Mouse (Mus musculus) heart, adult 2 months (tissue): Measurements from ENCODE around the gene Adamts15. TPM values are rescaled to one million over a fixed set of nuclear protein-coding genes. Genes with fewer than 3 reads are reported as not detected.

Experiments used
- DNase-seq, 2 experiments: peaks; one replicate each; pipeline ENCODE4 v3.0.0; 2021
- H3K27ac ChIP-seq: fragments of 200-600 bp; 2 replicates; pipeline ENCODE4 v1.8.1; 2022
- H3K27me3 ChIP-seq: fragments of 200-500 bp; 2 replicates; pipeline ENCODE4 v1.6.1; 2012; ENCODE audit warnings: mild to moderate bottlenecking, low read length, inconsistent platforms, mixed read lengths; ENCODE audit not compliant: control insufficient read depth, insufficient read depth
- H3K36me3 ChIP-seq: fragments of 200-500 bp; 2 replicates; pipeline ENCODE4 v1.6.1; 2012; ENCODE audit warnings: low read length, inconsistent platforms; ENCODE audit not compliant: control insufficient read depth, insufficient read depth
- H3K4me1 ChIP-seq: fragments of 200-500 bp; 2 replicates; pipeline ENCODE4 v1.6.1; 2011; ENCODE audit warnings: low read length; ENCODE audit not compliant: control insufficient read depth, insufficient read depth
- H3K4me3 ChIP-seq: fragments of 200-600 bp; 2 replicates; pipeline ENCODE4 v1.8.1; 2022
- H3K79me2 ChIP-seq: fragments of 200-500 bp; replicated peaks from 2 replicates; pipeline ENCODE4 v1.6.1; 2012; ENCODE audit warnings: mild to moderate bottlenecking, inconsistent platforms, low read length, moderate library complexity, mixed read lengths; ENCODE audit not compliant: control insufficient read depth, insufficient read depth
- H3K9ac ChIP-seq: fragments of 200-500 bp; 2 replicates; pipeline ENCODE4 v1.6.1; 2012; ENCODE audit warnings: low read depth, mild to moderate bottlenecking, control low read depth, inconsistent platforms, low read length, mixed read lengths
- CTCF ChIP-seq: fragments of 200-600 bp; IDR thresholded peaks from 2 replicates; pipeline ENCODE4 v1.8.1; 2022; ENCODE audit warnings: antibody characterized with exemption, mild to moderate bottlenecking, moderate library complexity
- EP300 ChIP-seq: fragments of 200-500 bp; IDR thresholded peaks from 2 replicates; pipeline ENCODE4 v1.6.1; 2011; ENCODE audit warnings: low read depth, low read length, control low read depth; ENCODE audit not compliant: insufficient read depth
- POLR2A ChIP-seq: fragments of 200-500 bp; IDR thresholded peaks from 2 replicates; pipeline ENCODE4 v1.6.1; 2011; ENCODE audit warnings: mild to moderate bottlenecking, low read depth, low read length, control low read depth; ENCODE audit not compliant: insufficient read depth
- WGBS: fragments of 180-500 bp; shearing (Covaris S2); methylation state at CpG from one replicate; pipeline ENCODE4 v1.1.7; 2018; 5-methylcytosine and 5-hydroxymethylcytosine counted together
- intact Hi-C: fragments of 180-260 bp; cut with DNase I; formaldehyde crosslinking; loops from one replicate; pipeline ENCODE4 v1.15.1; 2025
- polyA plus RNA-seq: library from polyadenylated mRNA; depleted of rRNA; stranded (reverse); fragments of >200 nt; gene quantifications from 2 replicates; pipeline ENCODE4 v1.2.3, GENCODE M21; 2012
- total RNA-seq, 2 experiments: library from RNA; stranded (reverse); gene quantifications; 2 replicates each; pipeline ENCODE4 v1.2.3; 2021

Gene Adamts15
- total and polyA plus RNA-seq, 3 experiments = 6.4 to 8.5 (median 7.6) TPM

GRCm38 (mm10) chr9:30906426-30906825, 15.8 kb downstream of the Adamts15 start:
- no peaks in the 10 kb centered on the region for H3K36me3 ChIP-seq
- no peak overlapping the region for H3K27ac ChIP-seq
- no peak overlapping the region for H3K4me3 ChIP-seq
- no peaks in the 10 kb centered on the region for H3K27me3 ChIP-seq
- 73% methylated on average over 4 of the region's 4 CpGs for WGBS
- no peak overlapping the region for H3K9ac ChIP-seq
- TF ChIP-seq POLR2A = no peak
- no peak for TF ChIP-seq CTCF
- TF ChIP-seq EP300 = no peak
- intact Hi-C loops = no loop called here
- DNase-seq = no peak
- H3K79me2 ChIP-seq = no peaks in the 10 kb centered on the region
- no peaks in the 10 kb centered on the region; the same call in 1 of the 2 replicates for H3K4me1 ChIP-seq

- DNase-seq = no peak
- Histone ChIP-seq H3K9ac (no peak overlapping the region), H3K27me3 (no peaks in the 10 kb centered on the region), H3K36me3 (no peaks in the 10 kb centered on the region), H3K79me2 (no peaks in the 10 kb centered on the region), H3K27ac (no peak overlapping the region), H3K4me1 (no peaks in the 10 kb centered on the region), H3K4me3 (no peak overlapping the region)
- intact Hi-C loops = no loop called here
- WGBS = 80% methylated on average over 10 of the region's 10 CpGs
- TF ChIP-seq CTCF = no peak
- TF ChIP-seq EP300 = no peak
- no peak for TF ChIP-seq POLR2A
Observed at GRCm38 (mm10) chr9:30905861-30906260, 16.4 kb downstream of the Adamts15 start.

GRCm38 (mm10) chr9:30903266-30903665, 19.0 kb downstream of the Adamts15 start:
- Histone ChIP-seq H3K36me3 (no peaks in the 10 kb centered on the region), H3K79me2 (no peaks in the 10 kb centered on the region), H3K4me3 (no peak overlapping the region), H3K27ac (no peak overlapping the region), H3K27me3 (no peaks in the 10 kb centered on the region), H3K4me1 (no peaks in the 10 kb centered on the region), H3K9ac (no peak overlapping the region)
- WGBS = 89% methylated on average over 5 of the region's 5 CpGs
- intact Hi-C loops = no loop called here
- TF ChIP-seq EP300 = no peak
- TF ChIP-seq POLR2A = no peak
- TF ChIP-seq CTCF = no peak
- no peak for DNase-seq

- TF ChIP-seq EP300 (no peak), POLR2A (no peak), CTCF (no peak)
- Histone ChIP-seq H3K79me2 (no peaks in the 10 kb centered on the region), H3K27ac (no peak overlapping the region), H3K9ac (no peak overlapping the region), H3K27me3 (no peaks in the 10 kb centered on the region), H3K36me3 (no peaks in the 10 kb centered on the region), H3K4me3 (no peak overlapping the region), H3K4me1 (no peaks in the 10 kb centered on the region)
- intact Hi-C loops = no loop called here
- no peak for DNase-seq
- WGBS = 94% methylated on average over 7 of the region's 7 CpGs
Observed at GRCm38 (mm10) chr9:30902641-30903040, 19.6 kb downstream of the Adamts15 start.

GRCm38 (mm10) chr9:30902152-30902551, 20.1 kb downstream of the Adamts15 start:
- TF ChIP-seq CTCF = no peak
- TF ChIP-seq POLR2A = no peak
- no peak for TF ChIP-seq EP300
- Histone ChIP-seq H3K4me3 (no peak overlapping the region), H3K79me2 (no peaks in the 10 kb centered on the region), H3K9ac (no peak overlapping the region), H3K4me1 (no peaks in the 10 kb centered on the region; the same call in 1 of the 2 replicates), H3K27ac (no peak overlapping the region), H3K27me3 (no peaks in the 10 kb centered on the region), H3K36me3 (no peaks in the 10 kb centered on the region)
- intact Hi-C loops = no loop called here
- no peak for DNase-seq
- 92% methylated on average over 19 of the region's 19 CpGs for WGBS

- H3K9ac ChIP-seq = no peak overlapping the region
- TF ChIP-seq EP300 (no peak), CTCF (no peak), POLR2A (no peak)
- no peaks in the 10 kb centered on the region for H3K79me2 ChIP-seq
- H3K27ac ChIP-seq = no peak overlapping the region; the same call in 1 of the 2 replicates
- intact Hi-C loops = loop anchor here (5.0 kb wide), 2 partner anchors 55 to 115 kb away; no protein-coding TSS in a partner anchor
- no peaks in the 10 kb centered on the region for H3K36me3 ChIP-seq
- H3K4me1 ChIP-seq = no peaks in the 10 kb centered on the region; the same call in 1 of the 2 replicates
- H3K4me3 ChIP-seq = no peak overlapping the region
- DNase-seq = no peak
- 58% methylated on average over 2 of the region's 2 CpGs for WGBS
- H3K27me3 ChIP-seq = no peaks in the 10 kb centered on the region
Observed at GRCm38 (mm10) chr9:30897169-30897568, 25.1 kb downstream of the Adamts15 start.
